Mouse (Mus musculus): ENCODE measurements at regions not wholly inside any gene's neighbourhood (a gene's known extent, or its start where the extent isn't known, plus 50 kb on each side); places are given as distances from the start of the nearest gene placed in this dataset.
"Not testable (repeated sequence)": the region's sequence is repeated elsewhere in the genome, so short reads cannot be mapped to it uniquely, and the experiment has no call there.

GRCm38 (mm10) chr14:76725231-76725630 is 168.5 kb upstream of the Serp2 start:
- TF ChIP-seq CTCF, POLR2A (IDR thresholded peaks at IDR 0.05; ENCODE audit: extremely low read depth, insufficient read depth, low read length): not testable (repeated sequence)
